Mouse (Mus musculus) heart, embryonic 15.5 days (tissue): Measurements from ENCODE around the gene Zfp839. TPM values are rescaled to one million over a fixed set of nuclear protein-coding genes. Genes with fewer than 3 reads are reported as not detected.

Experiments
- ATAC-seq: fragments of 200-750 bp; cut with Nextera tagmentation; replicated peaks from 2 replicates; pipeline ENCODE4 v1.8.0; 2017; ENCODE audit warnings: low read depth, moderate TSS enrichment; ENCODE audit not compliant: insufficient number of reproducible peaks, insufficient read depth, low FRiP score
- H3K27ac ChIP-seq: fragments of 300-500 bp; sonication (generic); 2 replicates; pipeline ENCODE4 v1.5.1; 2015; ENCODE audit warnings: mild to moderate bottlenecking, inconsistent platforms
- H3K27me3 ChIP-seq: fragments of 300-500 bp; sonication (generic); 2 replicates; pipeline ENCODE4 v1.6.1; 2015; ENCODE audit warnings: inconsistent platforms
- H3K36me3 ChIP-seq: fragments of 300-500 bp; sonication (generic); 2 replicates; pipeline ENCODE4 v1.6.1; 2015; ENCODE audit warnings: mild to moderate bottlenecking, inconsistent platforms
- H3K4me1 ChIP-seq: fragments of 300-500 bp; sonication (generic); replicated peaks from 2 replicates; pipeline ENCODE4 v1.6.1; 2015; ENCODE audit warnings: inconsistent platforms
- H3K4me2 ChIP-seq: fragments of 300-500 bp; sonication (generic); 2 replicates; pipeline ENCODE4 v1.6.1; 2015; ENCODE audit warnings: inconsistent platforms, mild to moderate bottlenecking, moderate library complexity
- H3K4me3 ChIP-seq: fragments of 300-500 bp; sonication (generic); 2 replicates; pipeline ENCODE4 v1.5.1; 2015; ENCODE audit warnings: mild to moderate bottlenecking, inconsistent platforms
- H3K9ac ChIP-seq: fragments of 300-500 bp; sonication (generic); 2 replicates; pipeline ENCODE4 v1.6.1; 2015; ENCODE audit warnings: mild to moderate bottlenecking, inconsistent platforms
- H3K9me3 ChIP-seq: fragments of 300-500 bp; sonication (generic); replicated peaks from 2 replicates; pipeline ENCODE4 v1.6.1; 2016; ENCODE audit warnings: inconsistent platforms
- WGBS: fragments of 180-500 bp; shearing (Covaris S2); methylation state at CpG from one replicate; pipeline ENCODE4 v1.1.7; 2015; ENCODE audit warnings: mixed read lengths; 5-methylcytosine and 5-hydroxymethylcytosine counted together
- polyA plus RNA-seq: library from polyadenylated mRNA; unstranded; fragments of >200 nt; fragmentation: Nextera tagmentation; extraction: Ambion mirVana; gene quantifications from 2 replicates; pipeline ENCODE4 v1.2.1, GENCODE M21; 2015

Gene Zfp839
- polyA plus RNA-seq: 4.5 and 5.9 TPM in 2 replicates

GRCm38 (mm10) chr12:110850010-110850928 lies at the start of gene Zfp839:
Gene Zfp839 (plus strand): TSS chr12:110850253.
- H3K4me2 ChIP-seq: peak within 1 kb of the TSS; percentile 72
- peak within 1 kb of the TSS; percentile 85 for H3K4me3 ChIP-seq
- peak within 1 kb of the TSS; percentile 83 for H3K9ac ChIP-seq
- H3K27me3 ChIP-seq: no peaks in the 10 kb centered on the region
- H3K4me1 ChIP-seq: peaks cover 28% of the 10 kb centered on the region
- WGBS: under 1% methylated on average over 85 of the region's 89 CpGs
- peak within 1 kb of the TSS; percentile 85 for H3K27ac ChIP-seq
- peak; percentile 61 for ATAC-seq
- no peaks in the 10 kb centered on the region for H3K9me3 ChIP-seq
- peaks cover 2% of the 10 kb centered on the region for H3K36me3 ChIP-seq

- 64% methylated on average over 10 of the region's 10 CpGs for WGBS
- Histone ChIP-seq H3K9me3 (no peaks in the 10 kb centered on the region), H3K4me2 (no peak overlapping the region), H3K27me3 (no peaks in the 10 kb centered on the region), H3K4me3 (no peak overlapping the region), H3K27ac (no peak overlapping the region), H3K36me3 (no peaks in the 10 kb centered on the region), H3K4me1 (peaks cover 33% of the 10 kb centered on the region), H3K9ac (no peak overlapping the region)
- ATAC-seq: no peak
These were observed 48.1 kb upstream of the Zfp839 start for GRCm38 (mm10) chr12:110801876-110802464.

- 84% methylated on average over 5 of the region's 5 CpGs for WGBS
These were observed 47.3 kb upstream of the Zfp839 start for GRCm38 (mm10) chr12:110802674-110803297.

GRCm38 (mm10) chr12:110804261-110804660 lies 45.8 kb upstream of the Zfp839 start:
- H3K36me3 ChIP-seq: no peaks in the 10 kb centered on the region
- peaks cover 21% of the 10 kb centered on the region for H3K4me1 ChIP-seq
- H3K27me3 ChIP-seq: no peaks in the 10 kb centered on the region
- H3K4me3 ChIP-seq: peak overlapping the region; percentile 12; the same call in 1 of the 2 replicates
- no peak overlapping the region for H3K4me2 ChIP-seq
- no peak overlapping the region for H3K9ac ChIP-seq
- peak overlapping the region; percentile 65 for H3K27ac ChIP-seq
- peak; percentile 69 for ATAC-seq
- 25% methylated on average over 10 of the region's 10 CpGs for WGBS
- no peaks in the 10 kb centered on the region for H3K9me3 ChIP-seq

More at GRCm38 (mm10) chr12:110802674-110803297, 47.3 kb upstream of the Zfp839 start:
- H3K9ac ChIP-seq: no peak overlapping the region
- peaks cover 30% of the 10 kb centered on the region for H3K4me1 ChIP-seq
- H3K27ac ChIP-seq: no peak overlapping the region
- no peak overlapping the region for H3K4me2 ChIP-seq
- no peaks in the 10 kb centered on the region for H3K36me3 ChIP-seq
- no peaks in the 10 kb centered on the region for H3K9me3 ChIP-seq
- H3K27me3 ChIP-seq: no peaks in the 10 kb centered on the region
- H3K4me3 ChIP-seq: no peak overlapping the region
- ATAC-seq: no peak

GRCm38 (mm10) chr12:110806301-110806970 lies 43.6 kb upstream of the Zfp839 start:
- Histone ChIP-seq H3K27ac (no peak overlapping the region), H3K4me1 (peaks cover 17% of the 10 kb centered on the region), H3K9me3 (no peaks in the 10 kb centered on the region), H3K27me3 (no peaks in the 10 kb centered on the region), H3K4me2 (no peak overlapping the region), H3K9ac (no peak overlapping the region), H3K36me3 (no peaks in the 10 kb centered on the region), H3K4me3 (no peak overlapping the region)
- no peak for ATAC-seq
- 82% methylated on average over 3 of the region's 3 CpGs for WGBS

GRCm38 (mm10) chr12:110808430-110808829 lies 41.6 kb upstream of the Zfp839 start:
- 76% methylated on average over 10 of the region's 10 CpGs for WGBS
- Histone ChIP-seq H3K4me3 (no peak overlapping the region), H3K27ac (no peak overlapping the region)

GRCm38 (mm10) chr12:110808848-110809247 lies 41.2 kb upstream of the Zfp839 start:
- Histone ChIP-seq H3K9ac (no peak overlapping the region), H3K27ac (no peak overlapping the region), H3K4me3 (no peak overlapping the region), H3K4me1 (peaks cover 9% of the 10 kb centered on the region), H3K36me3 (no peaks in the 10 kb centered on the region), H3K27me3 (no peaks in the 10 kb centered on the region), H3K4me2 (no peak overlapping the region), H3K9me3 (no peaks in the 10 kb centered on the region)
- 75% methylated on average over 5 of the region's 5 CpGs for WGBS
- ATAC-seq: no peak

More at GRCm38 (mm10) chr12:110808430-110808829, 41.6 kb upstream of the Zfp839 start:
- H3K36me3 ChIP-seq: no peaks in the 10 kb centered on the region
- H3K9ac ChIP-seq: no peak overlapping the region
- no peak overlapping the region for H3K4me2 ChIP-seq
- no peaks in the 10 kb centered on the region for H3K27me3 ChIP-seq
- peaks cover 11% of the 10 kb centered on the region for H3K4me1 ChIP-seq
- ATAC-seq: no peak
- H3K9me3 ChIP-seq: no peaks in the 10 kb centered on the region

GRCm38 (mm10) chr12:110813132-110813531 lies 36.9 kb upstream of the Zfp839 start:
- Histone ChIP-seq H3K4me3 (no peak overlapping the region), H3K9me3 (no peaks in the 10 kb centered on the region), H3K9ac (no peak overlapping the region), H3K27me3 (no peaks in the 10 kb centered on the region), H3K4me1 (no peaks in the 10 kb centered on the region), H3K27ac (no peak overlapping the region), H3K4me2 (no peak overlapping the region), H3K36me3 (no peaks in the 10 kb centered on the region)
- no peak for ATAC-seq
- WGBS: 84% methylated on average over 9 of the region's 9 CpGs

GRCm38 (mm10) chr12:110813624-110814023 lies 36.4 kb upstream of the Zfp839 start:
- WGBS: 86% methylated on average over 6 of the region's 6 CpGs
- Histone ChIP-seq H3K9me3 (no peaks in the 10 kb centered on the region), H3K27ac (no peak overlapping the region), H3K36me3 (no peaks in the 10 kb centered on the region), H3K27me3 (no peaks in the 10 kb centered on the region), H3K4me3 (no peak overlapping the region), H3K4me2 (no peak overlapping the region), H3K9ac (no peak overlapping the region), H3K4me1 (no peaks in the 10 kb centered on the region)
- ATAC-seq: no peak

GRCm38 (mm10) chr12:110814924-110815323 lies 35.1 kb upstream of the Zfp839 start:
- H3K9ac ChIP-seq: no peak overlapping the region
- 65% methylated on average over 17 of the region's 17 CpGs for WGBS
- H3K27ac ChIP-seq: no peak overlapping the region

GRCm38 (mm10) chr12:110816833-110817232 lies 33.2 kb upstream of the Zfp839 start:
- Histone ChIP-seq H3K4me2 (no peak overlapping the region), H3K9me3 (no peaks in the 10 kb centered on the region), H3K4me3 (no peak overlapping the region), H3K27ac (no peak overlapping the region), H3K9ac (no peak overlapping the region), H3K36me3 (no peaks in the 10 kb centered on the region), H3K4me1 (no peaks in the 10 kb centered on the region), H3K27me3 (no peaks in the 10 kb centered on the region)
- 93% methylated on average over 2 of the region's 2 CpGs for WGBS
- ATAC-seq: no peak

More at GRCm38 (mm10) chr12:110814924-110815323, 35.1 kb upstream of the Zfp839 start:
- no peak overlapping the region for H3K4me3 ChIP-seq
- no peaks in the 10 kb centered on the region for H3K36me3 ChIP-seq
- no peak overlapping the region for H3K4me2 ChIP-seq
- no peak for ATAC-seq
- H3K27me3 ChIP-seq: no peaks in the 10 kb centered on the region
- no peaks in the 10 kb centered on the region for H3K4me1 ChIP-seq
- no peaks in the 10 kb centered on the region for H3K9me3 ChIP-seq
